Mouse (Mus musculus): ENCODE measurements around the gene Pgbd5. TPM values are rescaled to one million over a fixed set of nuclear protein-coding genes. Genes with fewer than 3 reads are reported as not detected.
A peak's percentile ranks its signal among the peaks of the same experiment; 100 is the strongest.

Pgbd5 gene
- total RNA-seq, 2 experiments from 2014 or later: 208 to 221 TPM

DNA sequence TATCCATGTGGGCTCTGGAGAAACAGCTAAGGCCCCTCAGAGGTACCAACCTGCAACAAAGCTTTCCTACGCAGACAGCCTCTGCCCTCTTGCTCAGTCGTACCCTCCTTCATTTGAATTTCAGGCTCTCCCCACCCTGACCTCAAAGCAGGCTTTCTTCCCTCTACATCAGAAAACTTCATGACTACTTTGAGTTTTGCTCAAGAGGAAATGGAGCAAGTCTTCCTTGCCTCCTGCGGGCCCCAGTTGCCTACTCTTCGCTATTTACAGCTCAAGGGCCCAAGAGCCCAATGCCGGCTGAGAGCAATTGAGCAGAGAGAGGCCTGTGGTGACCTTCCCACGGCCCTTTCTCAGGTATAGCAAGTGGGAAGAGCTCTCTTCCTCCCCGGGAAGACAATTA, 76.9 kb downstream of the Pgbd5 start:
- no peak for TF ChIP-seq CTCF (IDR thresholded peaks at IDR 0.05)
- Histone ChIP-seq H3K4me3 (no peak overlapping the region), H3K27ac (no peak overlapping the region)
- no peak for DNase-seq (ENCODE audit: extremely low spot score in 1 of 2, low spot score in 2 of 2)
- intact Hi-C loops (cut with DNase I): no loop called here

- DNase-seq (ENCODE audit: extremely low spot score in 1 of 2, low spot score in 2 of 2): no peak
- TF ChIP-seq CTCF (IDR thresholded peaks at IDR 0.05): no peak
- Histone ChIP-seq H3K27ac (no peak overlapping the region), H3K4me3 (no peak overlapping the region)
- intact Hi-C loops (cut with DNase I): no loop called here
Observed at GRCm38 (mm10) chr8:124361773-124362427, 77.6 kb downstream of the Pgbd5 start.

- H3K27ac ChIP-seq: no peak overlapping the region
- intact Hi-C loops (cut with DNase I): no loop called here
- TF ChIP-seq CTCF (IDR thresholded peaks at IDR 0.05): no peak
Observed at GRCm38 (mm10) chr8:124360911-124361310, 78.5 kb downstream of the Pgbd5 start.

DNA sequence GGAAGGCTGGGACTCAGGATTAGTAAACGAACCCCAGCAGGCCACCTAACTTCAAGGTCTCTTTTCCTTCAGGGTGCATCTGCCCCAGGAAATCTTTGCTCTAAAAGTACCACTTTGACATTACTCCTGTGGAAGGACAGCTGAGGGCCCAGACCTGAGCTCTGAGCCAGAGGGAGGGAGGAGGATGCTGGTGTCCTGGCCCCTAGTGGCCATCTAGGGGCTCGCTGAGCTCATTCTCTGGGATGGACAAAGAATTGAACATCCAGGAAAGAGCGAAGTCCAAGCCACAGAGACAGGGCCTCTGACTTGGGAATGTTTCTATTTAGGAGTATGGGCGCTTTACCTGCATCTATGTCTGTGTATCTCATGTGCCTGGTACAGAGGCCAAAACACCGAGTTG, 87.8 kb downstream of the Pgbd5 start:
- no peak for DNase-seq (ENCODE audit: extremely low spot score in 1 of 2, low spot score in 2 of 2)
- H3K27ac ChIP-seq: no peak overlapping the region
- no peak overlapping the region for H3K4me3 ChIP-seq
- intact Hi-C loops (cut with DNase I): no loop called here
- TF ChIP-seq CTCF (IDR thresholded peaks at IDR 0.05): peak; percentile 28

More at GRCm38 (mm10) chr8:124360911-124361310, 78.5 kb downstream of the Pgbd5 start:
- DNase-seq (ENCODE audit: extremely low spot score in 1 of 2, low spot score in 2 of 2): no peak
- H3K4me3 ChIP-seq: no peak overlapping the region

DNA sequence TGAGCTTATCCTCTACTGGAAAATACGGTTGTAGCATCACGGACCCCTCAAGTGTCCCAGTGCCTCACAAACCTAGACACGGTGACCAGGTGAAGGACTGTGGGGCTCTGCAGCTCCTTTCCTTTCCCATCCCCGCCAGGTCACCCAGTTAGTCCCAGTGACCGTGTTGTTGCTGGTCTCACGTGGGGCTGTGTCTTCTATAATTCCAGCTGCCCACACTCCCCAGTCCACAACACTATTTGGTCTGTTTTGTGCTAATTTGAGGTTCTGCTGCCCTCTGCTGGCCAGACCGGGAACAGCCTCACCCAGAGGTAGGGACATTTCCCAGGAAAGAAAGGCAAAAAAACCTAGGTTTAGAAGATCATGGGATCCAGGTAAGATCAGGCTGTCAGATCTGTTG, 89.8 kb downstream of the Pgbd5 start:
- H3K27ac ChIP-seq: no peak overlapping the region
- intact Hi-C loops (cut with DNase I): loop anchor here (1.0 to 5.0 kb wide), 3 partner anchors 297 to 562 kb away; no protein-coding TSS in a partner anchor
- DNase-seq (ENCODE audit: extremely low spot score in 1 of 2, low spot score in 2 of 2): peak; percentile 82 to 90
- H3K4me3 ChIP-seq: no peak overlapping the region
- peak; percentile 98 for TF ChIP-seq CTCF (IDR thresholded peaks at IDR 0.05)

- DNase-seq (ENCODE audit: extremely low spot score in 1 of 2, low spot score in 2 of 2): no peak
- no peak for TF ChIP-seq CTCF (IDR thresholded peaks at IDR 0.05)
Observed at GRCm38 (mm10) chr8:124348087-124348486, 91.4 kb downstream of the Pgbd5 start.

GRCm38 (mm10) chr8:124346852-124347523, 92.5 kb downstream of the Pgbd5 start:
- Histone ChIP-seq H3K4me3 (no peak overlapping the region), H3K27ac (no peak overlapping the region)
- peak; percentile 94 for TF ChIP-seq CTCF (IDR thresholded peaks at IDR 0.05)
- DNase-seq (ENCODE audit: extremely low spot score in 1 of 2, low spot score in 2 of 2): peak; percentile 51 to 68
- intact Hi-C loops (cut with DNase I): loop anchor here (1.0 to 5.0 kb wide), 2 partner anchors 115 to 560 kb away; no protein-coding TSS in a partner anchor

More at GRCm38 (mm10) chr8:124348087-124348486, 91.4 kb downstream of the Pgbd5 start:
- Histone ChIP-seq H3K27ac (no peak overlapping the region), H3K4me3 (no peak overlapping the region)
- intact Hi-C loops (cut with DNase I): loop anchor here (2.0 to 5.0 kb wide), 2 partner anchors 423 to 561 kb away; no protein-coding TSS in a partner anchor

DNA sequence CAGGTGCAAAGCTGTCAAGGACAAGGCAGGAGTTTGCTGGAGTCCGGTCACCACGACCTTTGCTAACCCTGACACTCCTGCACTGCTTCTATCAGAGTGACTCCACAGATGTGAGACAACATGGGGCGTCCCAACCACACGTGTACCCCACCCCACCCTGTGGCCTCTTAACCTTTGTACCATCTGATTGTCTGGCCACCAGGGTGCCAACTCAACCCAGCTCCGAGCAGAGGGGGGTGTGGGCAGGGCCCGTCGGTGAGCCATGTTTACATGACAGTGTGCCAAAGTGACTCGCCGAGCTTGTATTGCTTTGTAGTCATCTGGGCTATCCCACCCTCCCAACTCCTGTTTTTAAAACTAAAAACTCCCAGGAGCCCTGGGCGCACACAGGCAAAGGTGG, 94.4 kb downstream of the Pgbd5 start:
- intact Hi-C loops (cut with DNase I): loop anchor here (5.0 kb wide), 1 partner anchor 558 kb away; no protein-coding TSS in a partner anchor
- no peak for TF ChIP-seq CTCF (IDR thresholded peaks at IDR 0.05)
- DNase-seq (ENCODE audit: extremely low spot score in 1 of 2, low spot score in 2 of 2): no peak
- Histone ChIP-seq H3K4me3 (no peak overlapping the region), H3K27ac (no peak overlapping the region)

GRCm38 (mm10) chr8:124343991-124344390, 95.5 kb downstream of the Pgbd5 start:
- no peak for DNase-seq (ENCODE audit: extremely low spot score in 1 of 2, low spot score in 2 of 2)
- TF ChIP-seq CTCF (IDR thresholded peaks at IDR 0.05): no peak
- Histone ChIP-seq H3K27ac (no peak overlapping the region), H3K4me3 (no peak overlapping the region)
- intact Hi-C loops (cut with DNase I): no loop called here

GRCm38 (mm10) chr8:124343151-124343550, 96.3 kb downstream of the Pgbd5 start:
- DNase-seq (ENCODE audit: extremely low spot score in 1 of 2, low spot score in 2 of 2): peak in 1 of 2 experiments; percentile 37
- TF ChIP-seq CTCF (IDR thresholded peaks at IDR 0.05): no peak
- Histone ChIP-seq H3K27ac (no peak overlapping the region), H3K4me3 (no peak overlapping the region)
- intact Hi-C loops (cut with DNase I): no loop called here

DNA sequence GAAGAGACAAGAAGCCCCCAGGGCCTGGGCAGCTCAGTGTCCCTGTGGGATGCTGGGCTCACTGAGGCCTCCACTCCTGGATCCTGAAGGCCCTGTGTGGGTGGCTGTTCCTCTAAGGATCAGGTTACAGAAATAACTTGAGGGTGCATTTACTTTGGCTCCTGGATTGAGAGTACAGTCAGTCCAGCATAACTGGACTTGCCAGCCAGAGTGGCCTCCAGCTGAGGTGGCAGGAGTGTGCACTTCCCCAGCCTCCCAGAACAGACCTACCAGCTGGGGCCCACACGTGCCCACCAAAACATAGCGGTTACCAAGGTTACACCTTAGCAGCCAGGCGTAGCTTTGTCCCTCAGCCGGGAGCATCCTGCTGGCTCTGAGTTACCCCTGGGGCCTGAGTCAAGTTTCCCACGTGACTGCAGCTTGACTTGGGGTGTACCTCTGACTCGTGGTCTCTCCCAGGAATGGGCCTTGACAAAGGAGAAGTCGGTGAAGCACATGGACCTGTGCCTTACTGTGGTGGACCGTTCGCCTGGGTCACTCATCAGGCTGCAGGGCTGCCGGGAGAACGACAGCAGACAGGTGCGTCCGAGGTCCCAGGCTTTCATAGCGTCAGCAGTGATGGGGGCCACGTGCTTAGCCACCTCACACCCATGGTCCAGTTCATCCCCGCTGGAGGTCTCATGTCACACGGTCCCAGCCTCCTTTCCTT, 98.9 kb downstream of the Pgbd5 start:
- DNase-seq (ENCODE audit: extremely low spot score in 1 of 2, low spot score in 2 of 2): no peak
- Histone ChIP-seq H3K4me3 (no peak overlapping the region), H3K27ac (no peak overlapping the region)
- intact Hi-C loops (cut with DNase I): no loop called here
- no peak for TF ChIP-seq CTCF (IDR thresholded peaks at IDR 0.05)

DNA sequence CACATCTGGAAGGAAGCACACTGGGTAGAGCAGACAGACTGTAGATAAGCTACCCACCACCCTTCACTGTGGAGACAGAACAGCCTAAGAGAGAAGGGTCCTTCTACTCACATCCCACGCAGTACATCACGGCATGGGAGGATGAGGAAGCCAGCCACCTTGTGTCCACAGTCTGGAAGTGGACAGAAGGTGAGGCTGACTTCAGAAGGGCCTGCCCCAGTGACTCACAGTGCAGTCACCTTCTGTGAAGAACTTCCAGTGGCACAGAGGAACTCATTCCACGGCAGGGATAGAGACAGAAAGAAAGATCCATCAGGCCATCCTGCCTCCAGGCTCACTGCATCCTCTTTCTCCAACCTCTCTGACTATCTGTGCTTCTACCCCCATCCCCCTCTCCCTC, 99.7 kb downstream of the Pgbd5 start:
- Histone ChIP-seq H3K4me3 (no peak overlapping the region), H3K27ac (no peak overlapping the region)
- TF ChIP-seq CTCF (IDR thresholded peaks at IDR 0.05): no peak
- intact Hi-C loops (cut with DNase I): no loop called here
- DNase-seq (ENCODE audit: extremely low spot score in 1 of 2, low spot score in 2 of 2): no peak
